Mouse (Mus musculus) ovary, adult 2 months (tissue): Measurements from ENCODE around the gene Trdmt1. TPM values are rescaled to one million over a fixed set of nuclear protein-coding genes. Genes with fewer than 3 reads are reported as not detected.

Experiments
- polyA plus RNA-seq: library from polyadenylated mRNA; depleted of rRNA; stranded (reverse); fragments of >200 nt; gene quantifications from 2 replicates; pipeline ENCODE4 v1.2.3, GENCODE M21; 2012; rRNA removed

The Trdmt1 gene
- polyA plus RNA-seq, result 0.90 and 0.98 TPM in 2 replicates

DNA sequence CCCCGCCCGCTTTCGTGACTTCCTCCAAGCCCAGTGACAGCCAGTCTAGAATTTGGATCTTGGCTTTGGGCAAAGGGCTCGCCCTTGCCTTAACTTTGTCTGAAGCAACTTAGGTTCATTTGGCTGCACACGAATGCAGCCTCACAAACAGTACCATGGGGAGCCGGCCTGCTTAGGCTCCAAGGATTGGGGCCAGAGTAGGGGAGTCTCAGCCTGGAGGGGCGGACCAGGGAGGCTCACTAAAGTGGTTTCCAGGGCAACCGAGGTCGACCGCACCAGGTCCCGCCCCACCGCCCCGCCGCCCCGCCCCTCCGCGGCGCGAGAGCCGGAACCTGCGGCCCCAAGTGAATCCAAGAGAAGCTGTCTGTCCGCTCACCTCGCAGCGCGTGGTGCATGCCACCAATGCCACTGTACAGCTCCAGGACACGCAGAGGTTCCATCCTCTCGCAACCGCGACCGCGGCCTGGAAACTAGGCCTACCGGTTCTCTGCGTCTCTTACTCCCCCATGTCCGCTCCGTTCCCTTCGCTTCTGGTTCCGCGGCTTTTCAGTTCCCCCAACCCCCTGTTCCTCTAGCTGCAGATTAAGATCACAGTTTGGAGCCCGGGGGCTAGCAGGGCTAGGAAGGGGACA, at the start of gene Trdmt1:
Gene Trdmt1 (minus strand): TSS at position 476 of the 632 bp plus-strand sequence.

DNA sequence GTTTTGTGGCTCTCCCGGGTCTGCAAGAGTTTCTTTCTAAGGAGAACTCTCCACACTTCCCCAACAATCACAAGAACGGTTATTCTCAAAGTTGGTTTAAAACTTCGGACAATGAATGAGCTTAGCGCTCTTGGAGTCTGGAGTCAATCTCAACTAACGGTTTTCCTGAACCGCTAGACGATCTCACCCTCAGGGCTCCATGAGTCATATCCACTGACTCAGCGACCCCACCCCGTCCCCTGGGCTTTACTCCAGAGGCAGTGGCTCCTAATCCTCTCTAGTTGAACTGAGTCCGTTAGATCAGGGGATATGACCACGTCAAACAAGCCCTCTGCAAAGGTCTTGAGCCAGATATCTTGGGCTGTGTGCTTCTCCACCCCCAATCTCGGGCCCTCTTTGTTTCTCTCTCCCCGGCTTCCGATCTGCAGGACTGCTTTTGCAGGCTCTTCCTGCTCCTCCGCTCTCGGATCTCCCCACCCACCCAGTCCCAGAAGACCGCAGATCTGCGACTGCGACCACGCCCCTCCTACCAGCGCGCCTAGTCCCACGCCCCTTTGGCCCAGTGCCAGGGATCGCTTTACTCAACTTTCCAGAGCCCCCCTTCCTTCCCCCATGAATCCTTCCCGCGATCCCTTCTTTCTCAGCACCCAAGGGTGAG, 29.1 kb upstream of the Trdmt1 start, which contains the start of gene Vim:
Gene Vim (plus strand): TSS at position 520 of the 658 bp plus-strand sequence.

DNA sequence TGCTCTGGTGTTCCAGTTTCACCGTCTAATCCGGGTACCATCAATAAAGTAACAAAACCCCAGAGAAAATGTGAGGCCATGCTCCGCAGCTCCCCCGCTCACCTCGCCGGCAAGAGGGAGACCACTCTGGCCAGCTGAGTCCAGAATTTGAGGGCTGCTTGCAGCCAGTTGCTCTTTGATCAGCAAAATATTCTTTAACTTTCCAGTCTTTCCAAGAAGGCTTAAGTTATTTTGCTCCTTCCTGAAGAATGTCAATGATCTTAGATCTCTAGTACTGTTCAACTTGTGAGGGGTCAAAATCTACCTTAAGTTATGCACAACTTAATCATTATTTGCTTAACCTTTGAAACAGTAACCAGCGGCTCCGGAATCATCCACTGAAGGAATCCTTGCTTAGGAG, 52.7 kb downstream of the Trdmt1 start, which contains the start of gene Cubn:
Gene Cubn (minus strand): TSS at position 80 of the 400 bp plus-strand sequence.

Other genes starting within 250 kb of the Trdmt1 start
- 0.02 and 0.03 TPM in 2 replicates for gene Cubn, start 52.9 kb downstream of the Trdmt1 start, polyA plus RNA-seq
- gene Vim, start 29.3 kb upstream of the Trdmt1 start, polyA plus RNA-seq, result 1,898 and 2,075 TPM in 2 replicates
- 0.85 and 1.1 TPM in 2 replicates for gene St8sia6, start 249.4 kb upstream of the Trdmt1 start, polyA plus RNA-seq